Mouse (Mus musculus): ENCODE results near the gene Pigq.

The Pigq gene

GRCm38 (mm10) chr17:25925348-25925747 lies 19.4 kb downstream of the Pigq start:
- DNase-seq (ENCODE audit: low read depth, low spot score) = no peak

- no peak for DNase-seq (ENCODE audit: low read depth, low spot score)
Observed at GRCm38 (mm10) chr17:25922120-25922519, 22.6 kb downstream of the Pigq start.

- DNase-seq (ENCODE audit: low read depth, low spot score) = peak; percentile 98
Observed at GRCm38 (mm10) chr17:25919786-25920642, 24.7 kb downstream of the Pigq start.

GRCm38 (mm10) chr17:25919144-25919785 lies 25.5 kb downstream of the Pigq start, which contains the start of gene Rab40c:
Rab40c (minus strand) TSS chr17:25919727.
- no peak for DNase-seq (ENCODE audit: low read depth, low spot score)

GRCm38 (mm10) chr17:25918037-25918750 lies 26.5 kb downstream of the Pigq start:
- no peak for DNase-seq (ENCODE audit: low read depth, low spot score)

GRCm38 (mm10) chr17:25916931-25917647 lies 27.6 kb downstream of the Pigq start:
- no peak for DNase-seq (ENCODE audit: low read depth, low spot score)

GRCm38 (mm10) chr17:25914295-25914694 lies 30.4 kb downstream of the Pigq start:
- no peak for DNase-seq (ENCODE audit: low read depth, low spot score)

GRCm38 (mm10) chr17:25913877-25914275 lies 30.9 kb downstream of the Pigq start:
- no peak for DNase-seq (ENCODE audit: low read depth, low spot score)

GRCm38 (mm10) chr17:25913186-25913876 lies 31.4 kb downstream of the Pigq start:
- DNase-seq (ENCODE audit: low read depth, low spot score) = no peak

- DNase-seq (ENCODE audit: low read depth, low spot score) = no peak
Observed at GRCm38 (mm10) chr17:25911816-25912215, 32.9 kb downstream of the Pigq start.

GRCm38 (mm10) chr17:25907640-25908039 lies 37.1 kb downstream of the Pigq start:
- no peak for DNase-seq (ENCODE audit: low read depth, low spot score)

- no peak for DNase-seq (ENCODE audit: low read depth, low spot score)
Observed at GRCm38 (mm10) chr17:25903061-25903460, 41.7 kb downstream of the Pigq start.

GRCm38 (mm10) chr17:25900193-25900592 lies 44.5 kb downstream of the Pigq start:
- DNase-seq (ENCODE audit: low read depth, low spot score) = no peak

GRCm38 (mm10) chr17:25895891-25896290 lies 48.8 kb downstream of the Pigq start:
- DNase-seq (ENCODE audit: low read depth, low spot score) = no peak

- no peak for DNase-seq (ENCODE audit: low read depth, low spot score)
Observed at GRCm38 (mm10) chr17:25895415-25895814, 49.3 kb downstream of the Pigq start.

- peak; percentile 51 for DNase-seq (ENCODE audit: low read depth, low spot score)
Observed at GRCm38 (mm10) chr17:25893975-25894617, 50.6 kb downstream of the Pigq start.

- DNase-seq (ENCODE audit: low read depth, low spot score) = no peak
Observed at GRCm38 (mm10) chr17:25888837-25889236, 55.9 kb downstream of the Pigq start.

GRCm38 (mm10) chr17:25887467-25887866 lies 57.3 kb downstream of the Pigq start:
- DNase-seq (ENCODE audit: low read depth, low spot score) = no peak

GRCm38 (mm10) chr17:25886806-25887205 lies 57.9 kb downstream of the Pigq start:
- no peak for DNase-seq (ENCODE audit: low read depth, low spot score)

GRCm38 (mm10) chr17:25885636-25886035 lies 59.1 kb downstream of the Pigq start:
- no peak for DNase-seq (ENCODE audit: low read depth, low spot score)

All from embryo, embryonic 11.5 days (tissue).